Mouse (Mus musculus) frontal cortex, postnatal 14 days (tissue): ENCODE results near the gene Adamtsl2.

ENCODE experiments used
- DNase-seq, 2 experiments: peaks; one replicate each; pipeline ENCODE4 v3.0.0; 2022; ENCODE audit warnings: low spot score in 2 of 2

Gene Adamtsl2

DNA sequence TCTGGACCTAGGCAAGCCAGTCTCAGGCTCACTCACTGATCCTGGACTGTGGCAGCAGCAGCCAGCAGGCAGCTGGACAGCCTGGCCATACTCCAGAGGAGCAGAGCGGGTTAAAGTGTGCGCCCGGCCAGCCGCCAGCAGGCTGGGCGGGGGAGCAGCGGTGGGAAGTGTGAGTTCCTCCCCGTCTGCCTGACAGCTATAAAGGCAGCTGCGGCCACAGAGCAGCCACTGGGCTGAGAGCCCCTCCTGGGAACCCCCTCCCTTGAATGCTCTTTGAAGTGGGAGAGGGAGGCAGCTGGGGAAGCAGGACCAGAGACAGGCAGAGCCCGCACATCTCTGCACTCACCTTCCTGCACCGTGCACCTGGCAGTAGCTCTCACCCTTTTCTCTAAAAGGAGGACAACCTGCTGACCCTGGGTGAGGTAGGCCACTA is at the start of gene Adamtsl2:
Gene Adamtsl2 (plus strand): TSS at position 228 of the 433 bp plus-strand sequence.
- DNase-seq: peak in 1 of 2 experiments; percentile 59

DNA sequence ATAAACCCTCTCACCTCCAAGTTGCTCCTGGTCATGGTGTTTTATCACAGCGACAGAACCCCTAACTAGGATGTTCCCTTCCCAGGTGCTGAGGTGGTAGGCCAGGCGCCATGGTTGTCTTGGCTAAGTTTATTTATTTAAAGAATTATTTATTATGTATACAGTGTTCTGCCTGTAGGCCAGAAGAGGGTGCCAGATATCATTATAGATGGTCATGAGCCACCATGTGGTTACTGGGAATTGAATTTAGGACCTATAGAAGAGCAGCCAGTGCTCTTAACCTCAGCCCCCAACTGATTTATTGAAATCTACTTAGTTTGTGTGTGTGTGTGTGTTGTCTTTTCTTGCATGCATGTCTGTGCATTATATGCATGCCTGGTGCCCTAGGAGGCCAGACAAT is 46.8 kb upstream of the Adamtsl2 start:
- DNase-seq: no peak

DNA sequence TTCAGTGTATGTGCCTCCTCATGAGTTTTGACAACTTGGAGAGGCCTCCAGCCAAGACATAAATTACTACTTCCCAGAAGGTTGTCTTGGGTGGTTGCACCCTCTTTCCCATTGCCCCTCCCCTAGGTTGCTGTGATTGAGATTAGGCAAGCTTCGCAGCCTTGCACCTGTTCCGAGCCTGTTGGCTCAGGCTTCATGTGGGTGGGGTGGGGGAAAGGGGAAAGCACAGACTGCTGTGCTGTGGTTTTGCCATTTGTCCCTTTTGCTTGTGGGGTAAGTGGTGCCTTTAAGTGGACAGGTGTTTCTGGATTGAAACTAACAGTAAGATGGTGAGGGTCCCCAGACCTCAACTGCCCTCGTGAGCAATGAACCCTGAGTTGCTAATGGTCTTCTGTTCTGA is 43.2 kb upstream of the Adamtsl2 start:
- no peak for DNase-seq

DNA sequence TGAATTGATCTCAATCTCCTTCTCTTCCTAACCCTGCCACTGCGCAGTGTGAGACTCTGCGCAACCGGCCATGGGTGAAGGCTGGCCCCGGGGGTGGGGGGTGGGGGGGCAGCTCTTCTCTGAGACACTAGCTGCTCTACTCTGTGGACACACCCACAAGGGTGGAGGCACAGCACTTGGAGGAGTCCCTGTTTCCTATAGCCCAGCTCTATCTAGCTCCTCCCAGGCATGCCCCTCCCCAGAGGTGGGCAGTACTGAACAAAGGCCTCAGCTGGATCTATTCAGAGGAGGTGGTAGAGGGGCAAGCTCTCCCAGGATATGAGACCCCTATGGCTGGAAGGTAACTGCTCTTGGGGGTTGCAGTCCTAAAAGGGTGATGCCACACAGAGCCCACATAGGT is 42.2 kb upstream of the Adamtsl2 start:
- DNase-seq: no peak

DNA sequence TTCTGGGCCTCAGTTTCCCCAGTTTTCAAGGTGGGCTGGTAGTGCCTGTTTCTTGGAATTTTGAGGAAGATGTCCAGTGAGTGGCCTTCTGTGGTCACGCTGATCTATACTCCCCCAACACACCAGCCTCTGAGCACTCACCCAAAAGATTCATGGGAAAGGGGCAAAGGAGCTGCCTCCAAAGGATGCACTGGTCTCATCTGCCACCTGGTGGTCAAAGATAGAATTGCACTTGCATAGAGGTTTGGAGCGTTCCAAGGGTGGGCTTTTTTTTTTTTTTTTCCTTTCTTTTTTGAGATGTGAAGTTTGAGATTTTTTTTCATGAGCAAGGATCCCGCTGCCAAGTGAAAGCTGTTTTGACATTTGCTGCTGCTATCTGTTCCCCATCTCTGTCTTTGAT is 40.6 kb upstream of the Adamtsl2 start:
- DNase-seq: peak in 1 of 2 experiments; percentile 70

DNA sequence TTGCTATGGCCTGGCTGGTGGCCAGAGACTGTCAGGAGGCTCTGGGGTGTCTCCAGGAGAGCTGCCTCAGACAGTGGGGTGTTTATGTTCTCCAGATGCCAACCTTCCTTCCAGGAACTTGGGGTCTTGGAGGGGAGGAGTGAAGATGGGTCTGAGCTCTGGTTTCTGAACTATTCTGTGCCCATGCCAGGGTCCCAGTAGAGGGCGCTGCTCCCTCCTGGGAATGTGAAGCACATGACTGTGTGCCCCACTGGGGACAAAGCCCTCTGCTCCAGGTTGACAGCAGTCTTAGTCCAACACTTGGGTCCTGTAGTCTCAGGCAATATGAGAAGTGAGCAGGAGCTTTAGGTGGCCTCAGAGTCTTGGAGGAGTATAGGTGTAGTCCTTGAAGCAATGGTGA is 39.9 kb upstream of the Adamtsl2 start:
- DNase-seq: no peak

DNA sequence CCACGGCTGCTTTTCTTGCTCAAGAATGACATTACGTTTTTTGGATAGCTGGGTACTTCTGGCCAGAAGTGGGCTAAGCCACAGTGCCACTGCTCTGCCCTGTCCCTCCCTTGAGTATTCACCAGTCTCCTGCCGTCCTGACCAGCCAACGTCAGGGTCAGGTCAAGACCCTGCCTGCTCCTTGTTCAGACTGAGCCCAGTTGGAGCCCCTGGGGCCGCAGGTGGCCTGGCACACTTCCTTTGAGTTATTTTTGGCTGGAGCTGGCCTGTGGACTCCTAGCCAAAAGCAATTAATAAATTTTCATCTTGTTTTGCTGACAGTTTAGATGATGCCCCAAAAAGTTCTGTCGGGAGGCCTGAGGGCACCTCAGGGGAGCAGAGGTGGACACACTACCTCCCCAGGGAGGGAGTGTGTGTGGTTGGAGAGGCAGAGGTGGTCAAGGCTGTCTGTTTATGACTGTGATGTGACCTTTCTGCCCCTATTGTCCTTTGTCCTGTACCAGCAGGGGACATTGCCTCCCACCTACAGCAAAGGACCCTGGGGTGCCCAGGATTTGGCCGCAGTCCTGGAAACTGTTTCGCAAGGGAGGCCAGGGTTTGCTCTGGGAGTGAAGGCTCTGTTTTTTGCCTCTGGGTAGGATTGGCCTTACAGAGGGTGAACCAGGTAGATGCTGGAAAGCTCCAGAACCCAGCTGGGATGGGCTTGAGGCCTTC is 36.9 kb upstream of the Adamtsl2 start:
- no peak for DNase-seq

DNA sequence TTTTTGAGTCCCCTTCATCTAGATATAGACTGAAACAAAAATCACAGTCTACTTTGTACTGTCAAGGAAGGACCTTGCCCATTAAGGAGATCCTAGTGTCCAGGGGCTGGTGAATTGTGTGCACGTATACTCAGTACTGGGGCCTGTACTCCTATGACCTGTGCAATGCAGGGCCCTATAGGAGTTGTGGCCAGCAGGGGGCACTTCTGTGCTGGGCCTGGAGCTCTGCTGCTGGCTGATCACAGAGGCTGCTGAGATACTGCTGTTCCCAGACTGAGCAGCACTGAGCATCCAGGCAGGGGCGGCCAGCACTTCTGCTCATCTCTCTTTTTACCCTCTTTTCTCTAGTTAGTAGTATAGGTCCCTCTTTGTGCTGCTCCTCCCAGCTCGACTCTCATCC is 35.7 kb upstream of the Adamtsl2 start:
- DNase-seq: peak; percentile 79 to 88

DNA sequence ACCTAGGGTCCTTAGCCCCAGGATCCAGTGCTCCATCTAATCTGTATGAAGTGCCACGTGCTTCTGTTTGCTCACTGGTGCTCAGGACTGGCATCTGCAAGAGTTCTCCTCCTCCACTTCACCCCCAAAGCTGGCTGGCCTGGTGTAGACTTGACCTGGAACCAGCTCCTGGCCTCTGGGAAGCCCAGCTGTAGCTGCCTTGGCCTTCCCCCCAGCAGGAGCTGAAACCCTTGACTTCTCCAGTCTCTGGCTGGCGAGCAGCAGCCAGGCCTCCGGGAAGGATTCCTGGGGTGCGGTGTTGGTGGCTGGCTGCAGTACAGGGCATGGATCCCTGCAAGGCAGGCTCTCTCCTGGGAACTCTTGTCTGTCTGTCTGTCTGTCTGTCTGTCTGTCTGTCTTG is 35.0 kb upstream of the Adamtsl2 start:
- no peak for DNase-seq

DNA sequence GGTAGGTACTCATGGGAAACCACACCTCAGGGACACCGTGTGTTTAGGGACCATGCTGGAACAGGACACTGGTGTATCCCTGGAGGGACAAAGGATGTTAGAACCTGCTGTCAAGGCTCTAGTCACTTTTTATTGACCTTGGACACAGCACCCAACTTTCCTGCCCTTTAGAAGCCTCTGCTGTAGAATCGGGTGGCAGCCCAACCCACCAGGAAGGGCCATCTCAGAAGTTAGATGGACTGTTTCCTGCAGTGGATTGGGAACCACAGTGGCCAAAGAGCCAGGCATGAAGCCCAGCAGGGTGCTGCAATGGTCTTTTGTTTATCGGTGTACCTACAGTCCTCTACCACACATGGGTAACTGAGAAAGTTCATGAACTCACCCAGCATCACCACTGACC is 34.5 kb upstream of the Adamtsl2 start:
- DNase-seq: no peak

DNA sequence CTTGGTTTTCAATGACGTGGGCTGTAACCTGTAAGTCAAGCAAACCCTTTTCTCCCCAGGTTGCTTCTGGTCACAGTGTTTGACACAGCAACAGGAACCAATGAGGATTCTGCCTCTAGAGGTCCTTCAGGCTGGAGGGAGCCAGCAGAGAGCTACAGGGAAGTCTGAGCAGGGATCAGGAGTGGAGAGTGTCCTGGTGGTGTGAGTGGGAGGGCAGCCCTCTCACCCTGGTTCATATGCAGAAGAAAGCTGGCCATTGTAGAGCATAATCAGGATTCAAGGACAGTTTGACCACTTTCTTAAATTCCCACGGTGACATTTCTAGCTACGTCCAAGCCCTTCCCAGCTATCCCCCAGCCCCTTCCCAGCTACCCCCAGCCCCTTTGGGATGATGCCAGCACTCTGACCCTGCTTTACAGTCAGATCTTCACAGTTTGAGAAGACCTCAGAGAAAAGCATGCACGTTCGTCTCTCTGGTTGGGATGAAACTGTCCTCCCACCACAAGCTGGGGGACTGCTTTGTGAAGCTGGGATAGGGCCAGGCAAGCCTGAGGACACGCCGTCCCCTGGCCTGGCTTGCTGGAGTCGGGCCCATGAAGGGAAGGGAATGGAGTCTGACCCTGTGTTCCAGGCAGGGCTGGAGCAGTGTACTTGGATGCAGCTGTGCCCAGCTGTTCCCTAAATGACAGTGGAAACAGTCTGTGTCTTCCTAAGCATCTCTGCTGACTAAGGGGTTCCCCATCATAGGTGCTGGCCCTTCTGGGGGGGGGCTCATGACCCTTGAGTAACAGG is 33.0 kb upstream of the Adamtsl2 start:
- DNase-seq: no peak

DNA sequence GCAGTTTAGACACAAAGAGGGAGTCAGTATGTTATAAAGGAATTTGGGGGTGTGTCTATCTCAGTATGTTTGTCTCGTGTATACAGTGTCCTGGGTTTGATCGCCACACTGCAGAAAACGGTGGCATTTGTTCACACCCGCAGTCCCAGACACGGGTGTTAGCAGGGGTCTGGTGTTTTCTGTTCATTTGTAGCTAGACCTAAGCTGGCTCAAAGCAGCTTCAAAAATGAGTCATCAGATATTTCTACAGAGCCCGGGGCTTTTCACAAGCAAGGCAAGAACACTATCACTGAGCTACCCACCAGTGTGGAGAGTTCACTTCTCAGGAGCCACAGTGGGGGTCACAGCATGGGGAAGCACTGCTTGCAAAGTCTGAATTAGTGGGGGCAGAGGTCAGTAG is 29.8 kb upstream of the Adamtsl2 start:
- DNase-seq: no peak

DNA sequence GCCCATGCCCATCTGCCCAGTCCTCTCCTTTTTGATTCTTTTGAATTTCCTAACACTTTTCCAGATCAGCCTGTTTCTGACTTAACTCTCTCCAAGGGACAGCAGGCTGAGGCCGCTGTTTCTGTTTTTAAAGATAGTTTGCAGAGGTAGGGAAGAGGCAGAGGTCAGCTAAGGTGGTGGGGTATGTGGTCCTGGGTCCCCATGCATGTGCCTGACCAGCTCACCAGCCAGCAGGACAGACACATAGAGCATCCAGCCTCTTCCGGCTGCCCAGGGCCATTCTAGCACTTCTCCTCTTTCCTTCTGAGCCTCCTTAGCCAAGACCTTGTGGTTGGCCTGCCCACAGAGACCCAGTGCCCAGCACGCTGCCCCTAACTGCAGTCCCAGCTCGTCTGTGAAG is 20.9 kb upstream of the Adamtsl2 start:
- no peak for DNase-seq

DNA sequence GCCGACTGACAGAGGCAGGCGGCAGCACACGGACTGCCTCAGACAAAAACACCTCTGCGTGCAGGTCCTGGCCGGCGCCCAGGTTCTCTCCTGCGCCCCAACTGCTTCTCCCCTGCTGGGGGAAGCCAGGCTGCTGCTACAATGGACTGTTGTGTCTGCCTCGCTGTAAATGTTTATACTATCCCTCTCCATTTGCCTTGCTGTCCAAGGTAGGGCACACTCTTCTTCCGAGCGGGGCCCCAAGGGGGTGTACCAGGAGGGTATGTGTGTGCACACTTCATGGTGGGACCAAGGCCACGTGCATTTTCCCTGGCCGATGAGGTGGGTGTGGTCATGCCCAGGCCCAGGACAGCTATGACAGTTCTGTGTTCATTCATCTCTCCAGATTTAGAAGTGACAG is 20.4 kb upstream of the Adamtsl2 start:
- DNase-seq: no peak

DNA sequence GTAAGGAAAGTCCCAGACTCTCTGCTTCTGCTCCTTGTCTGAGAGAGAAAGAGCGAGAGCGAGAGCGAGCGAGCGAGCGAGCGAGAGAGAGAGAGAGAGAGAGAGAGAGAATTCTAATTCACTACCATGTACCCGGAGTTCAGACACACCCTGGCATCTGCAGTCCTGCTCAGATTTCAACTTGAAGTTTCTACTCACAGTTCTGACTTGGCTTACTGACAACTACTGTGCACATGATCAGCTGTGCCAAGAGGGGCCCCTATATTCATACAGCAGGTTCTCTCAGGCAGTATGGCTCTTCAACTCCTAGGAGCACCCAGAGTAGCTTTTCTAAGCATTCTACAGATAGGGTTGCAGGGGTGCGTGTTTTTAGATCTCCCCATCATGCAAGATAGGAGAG is 20.0 kb upstream of the Adamtsl2 start:
- no peak for DNase-seq

DNA sequence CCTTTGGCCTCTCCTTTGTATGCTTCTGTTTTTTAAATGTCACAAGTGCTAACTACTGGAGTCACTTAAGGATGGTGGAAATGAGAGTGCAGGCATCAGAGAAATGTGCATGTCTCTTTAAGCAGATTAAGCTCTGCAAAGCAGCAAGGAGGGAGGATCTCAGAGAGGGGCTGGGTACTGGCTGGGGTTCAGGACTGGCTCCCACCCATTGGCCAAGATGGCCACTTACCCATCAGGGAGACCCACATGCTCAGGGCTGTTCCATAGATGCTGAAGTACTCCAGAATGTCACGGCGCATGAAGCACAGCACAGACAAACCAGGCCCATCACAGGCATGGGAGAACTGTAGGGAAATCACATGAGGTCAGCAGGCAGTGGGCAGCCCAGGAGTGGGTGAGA is 12.1 kb upstream of the Adamtsl2 start:
- DNase-seq: no peak

DNA sequence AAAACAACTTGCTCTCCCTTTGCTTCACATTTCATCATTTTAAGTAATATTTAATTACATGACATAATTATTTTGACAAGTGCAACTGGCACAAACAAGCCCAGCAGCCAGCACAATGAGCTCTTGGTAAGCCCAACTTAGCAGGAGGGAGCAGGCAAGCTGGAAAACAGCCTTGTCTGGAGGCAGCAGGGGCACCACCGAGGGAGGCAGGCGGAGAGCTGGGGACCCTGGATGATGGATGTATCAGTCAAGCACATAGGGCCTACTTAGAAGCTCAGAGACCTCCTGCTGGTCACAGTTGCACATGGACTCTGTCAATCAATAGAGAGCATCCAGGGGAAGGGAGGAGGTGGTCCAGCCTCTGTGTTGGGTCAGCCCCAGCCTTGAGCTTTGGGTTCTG is 11.2 kb upstream of the Adamtsl2 start:
- DNase-seq: no peak

DNA sequence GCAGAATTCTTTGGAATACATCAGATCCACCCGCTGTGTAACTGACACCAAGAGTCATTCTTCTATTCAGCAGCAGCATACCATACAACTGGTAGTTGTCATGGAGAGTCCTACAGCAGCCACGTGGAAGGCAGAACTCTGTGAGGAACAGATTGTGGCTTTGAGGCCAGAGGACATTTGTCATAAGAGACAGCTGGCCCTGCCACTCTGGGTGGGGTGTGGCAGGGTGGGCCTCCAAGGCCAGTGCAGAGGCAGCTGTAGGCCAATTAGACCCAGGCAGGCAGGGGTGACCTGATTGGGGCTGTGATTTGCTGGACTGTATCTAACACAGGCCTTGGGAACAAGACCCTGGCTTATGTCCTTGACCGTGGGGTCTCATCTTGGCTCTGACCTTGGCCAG is 9.5 kb upstream of the Adamtsl2 start:
- no peak for DNase-seq

DNA sequence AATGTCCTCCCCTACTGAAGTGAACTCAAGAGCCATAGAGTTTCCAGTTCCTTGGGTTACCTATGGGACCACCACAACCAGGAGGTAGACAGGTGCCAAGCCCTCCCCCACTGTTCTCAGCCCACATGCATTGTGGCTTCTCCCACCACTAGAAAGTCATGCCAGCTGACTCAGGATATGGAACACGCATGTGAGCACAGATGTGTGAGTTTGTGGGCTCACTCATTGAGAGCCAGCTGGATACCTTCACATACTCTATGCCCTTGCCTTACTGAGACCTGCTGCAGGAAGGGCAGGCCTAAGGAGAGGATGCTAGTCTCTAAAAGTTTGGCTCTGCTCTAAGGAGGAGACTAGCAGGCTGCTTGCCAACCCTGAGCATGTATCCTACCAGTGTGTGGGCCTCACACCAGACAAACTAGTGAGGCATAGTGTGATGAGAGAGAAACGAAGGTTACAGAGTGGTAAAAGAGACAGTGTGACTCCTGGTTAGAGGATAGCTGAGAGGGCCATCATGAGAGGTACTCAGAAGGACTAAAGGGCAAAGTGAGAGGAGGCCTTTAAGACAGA is 8.8 kb upstream of the Adamtsl2 start:
- DNase-seq: no peak

DNA sequence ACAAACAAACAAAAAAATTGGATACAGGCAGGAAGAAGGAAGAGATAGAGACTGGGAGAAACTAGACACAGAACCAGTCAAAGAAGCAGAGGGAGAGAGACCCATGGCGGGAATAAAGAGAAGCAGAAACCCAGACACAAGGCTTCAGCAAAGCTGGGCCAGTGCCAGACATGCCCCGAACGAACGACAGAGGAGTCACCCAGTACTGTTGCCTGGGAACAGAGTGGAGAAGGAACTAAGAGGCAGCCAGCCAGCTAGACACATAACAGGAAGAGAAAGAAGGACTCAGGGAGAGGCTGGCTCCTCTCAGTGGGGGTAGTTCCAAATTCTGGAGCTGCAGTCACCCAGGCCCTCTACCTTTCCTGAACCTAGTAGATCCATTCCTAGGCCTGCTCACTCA is 8.0 kb upstream of the Adamtsl2 start:
- peak; percentile 83 to 86 for DNase-seq

DNA sequence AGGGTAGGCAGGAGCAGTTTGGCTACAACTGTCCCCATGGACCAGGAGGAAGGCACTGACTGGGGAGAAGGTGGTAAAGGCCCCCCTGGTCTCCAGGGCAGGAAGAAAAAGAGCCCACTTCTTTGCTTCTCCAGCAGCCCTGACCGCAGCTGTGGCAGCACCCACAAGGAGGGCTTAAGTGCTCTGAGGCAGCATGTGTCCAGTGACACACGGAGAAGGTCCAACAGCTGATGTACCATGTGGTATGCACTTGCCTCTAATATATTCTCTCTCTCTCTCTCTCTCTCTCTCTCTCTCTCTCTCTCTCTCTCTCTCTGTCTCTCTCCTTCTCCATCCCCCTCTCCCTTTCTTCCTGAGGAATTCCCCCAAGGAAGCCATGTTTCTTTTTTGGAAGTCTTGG is 7.2 kb upstream of the Adamtsl2 start, which contains the start of gene Mymk:
Gene Mymk (minus strand): TSS at position 202 of the 400 bp plus-strand sequence.
- DNase-seq: no peak

DNA sequence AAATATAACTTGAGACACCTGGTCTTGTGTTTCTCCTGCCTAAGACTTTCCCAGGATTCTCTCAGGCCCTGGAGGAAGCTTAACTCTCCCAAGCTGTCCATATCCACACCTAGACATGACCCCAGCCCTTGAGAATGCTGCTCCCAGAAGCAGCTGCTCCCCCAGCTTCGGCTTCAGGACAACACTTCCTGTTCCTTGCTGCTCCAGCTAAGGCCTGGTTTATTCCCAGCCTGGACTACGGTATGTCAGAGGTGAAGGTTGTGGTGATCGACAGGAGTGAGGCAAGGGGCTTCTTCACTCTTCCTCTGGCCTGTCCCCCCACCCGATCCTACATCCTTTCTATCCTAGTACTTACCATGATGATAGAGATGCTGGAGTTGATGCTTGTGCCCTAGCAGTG is 5.8 kb upstream of the Adamtsl2 start:
- no peak for DNase-seq

DNA sequence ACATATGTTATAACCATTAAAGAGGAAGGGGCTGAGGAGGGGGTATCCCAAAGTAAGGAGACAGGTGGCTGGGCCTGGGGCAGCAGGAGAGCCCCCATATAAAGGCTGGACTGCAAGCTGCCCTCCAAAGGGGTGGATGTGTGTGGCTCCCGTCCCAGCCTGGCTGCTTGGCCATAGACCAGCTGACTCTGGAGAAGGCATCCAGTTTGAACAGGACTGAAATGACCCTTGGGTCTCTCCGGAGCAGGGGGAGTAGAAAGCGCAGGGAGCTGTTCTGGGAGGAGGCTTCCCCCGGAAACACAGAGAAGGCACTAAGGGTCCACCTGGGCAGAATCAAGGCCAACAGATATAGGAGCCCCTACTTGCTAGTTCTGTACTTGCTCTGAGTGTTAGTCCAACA is 4.4 kb upstream of the Adamtsl2 start:
- no peak for DNase-seq
